Mouse (Mus musculus): ENCODE data around the gene Rpf1. TPM values are rescaled to one million over a fixed set of nuclear protein-coding genes. Genes with fewer than 3 reads are reported as not detected.
A peak's percentile ranks its signal among the peaks of the same experiment; 100 is the strongest.

Rpf1 gene
- 36.3 and 42.2 TPM in 2 replicates for total RNA-seq (2021)
- long read RNA-seq, transcript Rpf1-201 (9 exons, 1,661 nt) = major isoform, 27 of 33 reads
- long read RNA-seq, partial matches to known transcripts = 0 of 33 reads
- long read RNA-seq, other reads (novel, unspliced or antisense) = 3 of 33 reads

DNA sequence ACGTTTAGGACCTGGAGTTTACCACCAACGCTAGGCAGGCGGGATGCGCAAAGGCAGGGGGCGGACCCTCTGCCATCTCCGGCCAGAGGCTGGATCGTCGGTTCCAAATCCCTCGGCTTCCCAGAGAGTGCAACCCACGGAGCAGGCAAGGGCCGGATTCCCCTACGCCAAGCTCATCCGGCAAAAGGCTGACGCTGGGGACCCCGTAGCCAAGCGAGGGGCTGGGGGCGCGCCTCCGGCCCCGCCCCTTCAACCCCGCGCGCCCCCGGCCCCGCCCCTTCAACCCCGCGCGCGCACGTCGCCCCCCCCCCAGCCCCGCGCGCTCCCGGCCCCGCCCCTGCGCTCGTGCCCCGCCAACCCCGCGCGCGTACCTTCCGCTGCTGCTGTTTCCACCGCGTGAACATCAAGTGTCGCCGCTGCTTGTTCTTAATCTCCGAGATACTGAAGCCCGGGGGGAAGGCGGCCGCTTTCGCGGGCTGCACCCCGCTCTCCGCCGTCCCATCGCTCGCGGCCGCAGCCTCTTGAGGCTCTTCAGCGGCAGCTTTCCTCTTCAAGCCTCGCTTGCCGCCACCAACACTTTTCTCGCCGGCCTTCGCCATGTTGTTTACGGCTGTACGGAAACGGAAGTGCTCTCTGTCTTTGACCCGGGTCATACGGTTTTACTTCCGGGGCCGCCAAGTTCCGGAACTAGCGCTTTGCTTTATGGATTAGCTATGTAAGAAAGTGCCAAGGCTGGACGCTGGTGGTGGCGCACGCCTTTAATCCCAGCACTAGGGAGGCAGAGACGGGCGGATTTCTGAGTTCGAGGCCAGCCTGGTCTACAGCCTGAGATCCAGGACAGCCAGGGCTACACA, at the start of gene Rpf1:
Gene Rpf1, minus strand, starts transcription at position 632 of the 854 bp plus-strand sequence.
- DNase-seq = peak; percentile 87

DNA sequence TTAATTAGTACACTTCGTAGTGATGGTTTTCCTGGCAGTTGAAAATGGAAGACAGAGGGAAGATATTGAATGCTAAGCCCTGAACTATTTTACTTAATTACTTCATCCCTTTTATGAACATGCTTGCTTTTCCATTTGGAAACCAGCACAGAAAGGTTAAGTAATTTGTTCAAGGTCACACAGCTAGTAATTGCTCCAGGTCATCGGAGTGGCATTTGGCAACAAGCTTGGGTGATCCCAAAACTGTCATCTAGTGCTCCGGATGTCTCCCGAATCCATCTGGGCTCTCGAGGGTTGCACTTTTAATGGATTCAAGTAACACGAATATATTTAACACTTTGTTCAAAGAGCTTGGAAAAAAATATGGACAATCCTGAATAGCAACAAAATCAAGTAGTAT, 49.7 kb upstream of the Rpf1 start:
- DNase-seq = no peak

DNA sequence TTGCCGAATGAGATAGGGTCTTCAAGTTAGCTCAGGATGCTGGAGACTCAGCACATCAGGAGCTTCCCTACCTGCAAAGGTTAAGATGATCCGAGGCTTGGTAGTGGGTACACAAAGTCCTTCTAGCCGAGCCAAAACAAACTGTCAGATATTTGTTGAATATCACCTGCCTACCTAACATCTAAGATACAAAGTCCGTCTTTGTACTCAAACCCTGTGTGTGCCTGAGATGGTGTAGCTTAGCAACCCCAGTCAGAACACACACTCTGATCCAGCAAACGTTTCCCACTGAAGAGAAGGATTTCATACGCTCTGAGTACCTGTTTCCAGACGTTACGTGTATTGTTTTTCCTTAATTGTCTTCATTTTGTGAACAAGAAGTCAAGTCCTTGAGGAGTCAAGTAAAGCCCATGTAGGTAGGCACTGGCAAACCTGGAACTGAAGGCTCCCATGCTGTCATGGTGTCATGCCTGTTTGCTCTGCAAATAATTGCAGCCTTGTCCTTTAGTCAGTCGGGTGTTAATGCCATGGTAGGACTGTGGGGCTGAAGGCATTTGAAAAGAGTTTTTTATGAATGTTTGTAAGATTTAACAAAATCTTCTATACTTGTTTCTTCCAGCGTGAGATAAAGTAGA, 49.0 kb upstream of the Rpf1 start, which contains the start of gene Uox:
Gene Uox, plus strand, starts transcription at position 279 of the 635 bp plus-strand sequence.
- no peak for DNase-seq

DNA sequence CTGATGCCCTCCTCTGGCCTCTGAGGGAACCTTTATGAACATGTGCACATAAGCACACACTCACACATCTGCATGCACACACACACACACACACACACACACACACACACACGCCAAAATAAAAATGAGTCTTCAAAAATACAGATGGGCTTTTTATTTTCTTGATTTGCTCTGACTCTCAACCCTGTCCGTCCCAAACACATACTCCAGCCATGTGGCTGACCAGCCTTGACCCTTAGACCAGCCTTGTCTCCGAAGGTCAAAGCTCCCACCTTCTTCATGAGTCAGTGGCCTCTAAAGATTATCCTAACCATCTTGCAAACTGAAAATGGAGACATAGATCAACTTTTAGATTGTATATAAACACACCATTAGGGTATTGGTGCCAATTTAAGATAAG, 48.4 kb upstream of the Rpf1 start:
- DNase-seq = no peak

DNA sequence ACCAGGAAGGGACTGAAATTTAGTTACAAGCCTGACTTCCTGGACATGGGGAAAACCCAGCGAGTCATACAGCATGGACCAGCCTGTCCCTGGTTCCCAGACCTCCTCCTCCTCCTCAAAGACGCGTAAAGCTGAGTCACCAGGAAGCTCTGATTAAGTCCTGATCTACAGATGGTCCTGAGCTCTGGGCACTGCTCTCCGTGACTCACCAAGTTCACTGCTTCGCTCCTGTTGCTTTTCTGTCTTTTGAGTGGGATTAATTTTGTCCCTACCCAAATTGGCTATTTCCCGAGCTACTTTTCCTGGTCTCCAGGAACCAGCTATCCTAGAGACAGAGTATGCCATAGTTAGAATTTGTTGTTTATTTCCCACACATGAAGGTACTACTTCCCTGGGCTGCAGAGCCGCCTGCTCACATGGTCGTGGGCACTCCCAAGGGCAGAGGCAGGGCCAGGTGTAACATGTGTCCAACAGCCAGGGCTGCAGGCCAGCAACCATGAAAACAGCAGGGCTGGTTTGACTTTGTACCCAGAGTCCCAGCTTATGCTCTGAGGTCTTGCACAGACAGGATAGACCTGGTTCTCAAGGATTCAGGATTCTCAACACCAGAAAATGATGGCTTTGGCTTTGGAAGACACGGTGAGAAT, 46.8 kb upstream of the Rpf1 start:
- peak; percentile 38 for DNase-seq

DNA sequence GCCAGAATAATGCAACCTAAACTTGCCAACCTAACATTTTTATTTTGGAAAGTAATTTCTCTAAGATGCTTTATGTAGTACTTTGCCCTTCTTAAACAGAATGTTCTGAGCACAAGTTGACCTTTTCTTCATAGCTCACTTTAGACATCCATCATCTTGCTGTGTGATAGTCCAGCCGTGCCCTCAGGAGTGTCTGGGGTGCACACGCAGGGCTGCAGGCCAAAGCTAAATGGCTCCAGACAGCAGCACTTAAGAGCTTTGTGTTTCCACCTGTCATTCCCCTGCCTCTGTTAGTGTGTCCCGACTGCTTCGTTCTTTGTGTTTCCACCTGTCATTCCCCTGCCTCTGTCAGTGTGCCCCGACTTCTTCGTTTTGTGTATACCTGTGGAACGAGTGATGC, 46.1 kb upstream of the Rpf1 start:
- DNase-seq = no peak

DNA sequence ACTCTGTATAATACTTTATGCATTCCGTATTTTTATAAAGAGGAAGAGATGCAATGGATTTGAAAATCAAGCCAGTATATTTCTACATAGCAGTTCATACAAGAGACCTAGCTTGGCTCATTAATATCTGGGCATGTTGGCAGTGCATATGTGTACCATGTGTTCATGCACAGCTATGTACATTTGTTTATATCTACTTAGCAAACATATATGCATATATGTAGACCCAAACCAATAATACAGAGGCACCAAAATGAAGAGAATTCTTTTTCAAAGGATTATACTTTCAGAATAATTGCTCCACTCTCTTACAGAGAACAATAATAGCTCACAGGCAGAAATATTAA, 43.8 kb upstream of the Rpf1 start:
- DNase-seq = no peak

DNA sequence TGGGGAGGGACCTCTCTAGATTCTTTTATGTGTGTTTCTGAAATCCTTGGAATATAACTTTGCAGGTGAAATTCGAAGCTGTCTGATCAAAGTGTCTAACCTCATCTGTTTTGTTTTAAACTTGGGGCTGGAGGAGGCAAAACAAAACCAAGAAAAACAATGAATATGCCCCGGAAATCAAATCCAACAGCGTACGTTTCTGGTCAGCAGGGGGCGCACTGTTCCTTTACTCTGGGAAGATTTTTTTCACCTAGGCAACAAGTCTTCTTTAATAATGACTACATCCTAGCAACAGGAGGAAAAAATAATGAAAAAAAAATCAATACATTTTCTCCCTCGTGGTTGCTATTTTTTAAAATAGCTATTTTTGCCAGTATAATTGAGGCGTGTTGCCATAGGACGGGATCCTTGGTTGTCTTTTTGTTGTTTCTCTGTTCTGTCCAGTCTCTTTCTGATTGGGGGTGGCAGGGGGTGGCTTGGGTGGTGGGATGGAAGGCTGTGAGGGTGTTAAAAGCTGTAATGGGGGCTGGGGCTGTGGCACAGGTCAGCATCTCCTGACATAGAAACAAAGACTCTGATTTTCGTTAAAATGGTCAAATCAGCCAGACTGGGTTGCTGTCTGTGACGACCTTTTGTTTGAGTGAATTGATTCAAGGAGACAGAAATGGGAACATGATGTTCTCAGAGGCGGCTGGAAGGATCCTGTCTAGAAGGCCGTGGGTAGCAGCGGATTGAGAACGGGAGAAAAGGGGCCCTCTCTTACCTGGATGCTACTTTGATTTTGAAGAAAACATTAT, 43.2 kb upstream of the Rpf1 start:
- DNase-seq = peak; percentile 83

DNA sequence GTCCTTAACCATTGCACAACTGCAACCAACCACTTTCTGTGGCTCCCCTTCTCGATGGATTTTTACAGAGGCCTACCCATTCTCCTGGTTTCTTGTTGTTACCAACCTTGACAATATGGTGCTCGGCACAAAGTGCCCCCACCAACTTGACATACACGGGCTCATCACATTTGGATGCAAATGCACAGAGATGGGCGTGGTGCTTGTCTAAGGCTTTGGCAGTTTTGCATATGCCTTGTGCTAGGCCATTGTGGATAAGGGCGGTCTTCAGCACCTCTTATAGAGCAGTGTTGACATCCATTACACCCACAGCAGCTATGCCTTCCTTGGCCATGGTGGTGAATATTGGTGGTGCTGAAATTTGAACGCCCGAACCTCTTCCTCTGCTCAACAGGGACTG, 41.7 kb upstream of the Rpf1 start:
- no peak for DNase-seq

DNA sequence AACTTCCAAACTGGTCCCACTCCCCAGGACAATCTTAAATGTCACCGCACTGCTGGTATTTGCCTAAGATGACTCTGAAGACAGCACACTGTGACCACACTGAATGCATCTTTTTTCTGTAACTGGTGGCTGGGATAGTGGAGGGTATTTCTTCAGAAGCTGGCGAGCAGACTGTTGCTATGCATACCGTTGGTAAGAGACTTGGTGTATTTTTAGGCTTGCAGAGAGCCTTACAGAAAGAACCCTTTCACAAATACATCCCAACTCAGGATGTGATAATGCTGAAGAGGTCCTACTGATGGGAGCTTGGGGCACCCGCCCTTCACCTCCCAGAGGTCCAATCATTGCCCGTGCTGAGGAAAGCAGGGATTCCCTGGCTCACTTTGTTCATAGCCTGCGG, 36.3 kb upstream of the Rpf1 start:
- DNase-seq = no peak

DNA sequence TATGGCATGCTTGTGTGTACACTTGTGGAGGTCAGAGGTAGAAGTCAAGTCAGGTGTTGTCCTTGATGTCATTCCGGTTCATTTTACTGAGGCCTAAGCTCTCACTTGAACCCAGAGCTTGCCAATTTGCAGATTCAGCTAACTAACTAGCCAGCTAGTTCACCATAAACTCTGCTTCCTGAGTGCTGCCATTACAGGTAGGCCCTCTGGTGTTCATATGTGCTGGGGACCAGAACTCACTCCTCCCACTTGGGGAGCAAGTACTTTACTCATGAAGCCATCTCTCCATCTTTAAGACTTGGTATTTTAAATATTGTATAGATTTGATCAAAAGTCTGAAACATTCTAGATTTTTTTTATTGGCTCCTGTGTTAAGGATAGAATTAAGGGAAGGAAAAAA, 35.3 kb upstream of the Rpf1 start:
- DNase-seq = no peak

DNA sequence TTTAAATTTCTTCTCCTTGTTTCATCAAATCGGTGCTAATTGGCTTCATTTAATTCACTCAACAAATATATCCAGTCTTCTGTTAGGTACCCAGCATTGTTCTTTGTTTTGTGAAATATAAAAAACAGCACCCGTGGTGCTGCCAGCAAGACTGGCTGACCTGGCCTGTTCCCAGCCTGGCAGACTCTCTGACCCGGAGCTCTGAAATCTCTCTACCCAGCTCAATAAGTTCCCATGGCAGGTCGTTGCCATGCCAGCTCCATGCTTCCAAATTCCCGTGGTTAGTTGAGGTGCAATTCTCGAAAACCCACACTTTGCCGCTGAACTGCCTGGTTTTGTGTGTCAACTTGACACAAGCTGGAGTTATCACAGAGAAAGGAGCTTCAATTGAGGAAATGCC, 33.6 kb upstream of the Rpf1 start:
- DNase-seq = no peak

DNA sequence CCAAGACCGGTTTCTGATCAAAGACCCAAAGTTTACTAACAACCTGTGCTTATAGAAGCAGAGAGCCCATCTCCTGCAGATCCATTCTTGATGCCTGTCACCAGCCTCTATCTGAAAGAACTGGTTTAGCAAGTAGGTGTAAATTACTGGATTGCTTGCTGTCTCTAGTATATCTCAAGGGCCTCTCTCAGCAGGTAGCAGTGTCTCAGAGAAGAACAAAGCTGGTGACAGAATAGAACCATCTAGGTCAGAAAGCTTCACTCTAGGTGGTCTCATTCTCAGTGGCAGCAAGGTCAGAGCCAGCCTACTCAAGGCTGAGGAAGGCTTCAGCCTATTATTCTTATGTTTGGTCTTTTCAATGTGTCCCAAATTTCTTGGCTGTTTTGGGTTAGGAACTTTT, 22.4 kb upstream of the Rpf1 start:
- no peak for DNase-seq

DNA sequence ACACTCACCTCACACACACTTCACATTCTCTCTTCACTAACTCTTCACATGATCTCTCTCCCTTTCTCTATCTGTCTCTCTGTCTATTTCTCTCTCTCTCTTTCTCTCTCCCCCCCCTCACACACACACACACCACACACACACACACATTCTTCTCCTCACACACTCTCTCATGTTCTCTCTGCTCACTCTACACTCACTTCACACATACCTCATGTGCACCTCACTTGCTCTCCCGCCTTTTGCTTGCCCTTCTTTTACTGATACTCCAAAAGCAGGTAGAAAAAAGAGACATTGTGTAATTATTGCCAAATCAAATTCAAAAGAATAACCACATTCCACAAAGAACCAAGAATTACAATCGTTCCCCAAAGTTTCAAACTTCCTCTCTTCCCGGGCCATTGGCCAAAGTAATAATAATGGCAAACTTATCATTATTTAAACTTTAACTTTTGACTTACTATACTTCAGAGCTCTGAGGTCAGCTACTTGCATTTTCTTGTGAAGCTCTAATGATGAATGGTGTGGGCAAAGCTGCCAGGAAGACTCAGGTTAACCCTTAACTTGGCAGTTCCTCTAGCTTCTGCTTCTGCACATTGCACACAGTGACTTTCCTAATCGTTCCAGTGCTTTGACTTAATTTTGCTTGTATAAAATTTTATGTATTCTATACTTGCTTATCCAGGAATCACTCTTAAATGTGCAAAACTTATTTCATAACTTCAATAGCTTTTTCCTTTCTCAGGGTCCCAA, 19.5 kb upstream of the Rpf1 start:
- DNase-seq = no peak

DNA sequence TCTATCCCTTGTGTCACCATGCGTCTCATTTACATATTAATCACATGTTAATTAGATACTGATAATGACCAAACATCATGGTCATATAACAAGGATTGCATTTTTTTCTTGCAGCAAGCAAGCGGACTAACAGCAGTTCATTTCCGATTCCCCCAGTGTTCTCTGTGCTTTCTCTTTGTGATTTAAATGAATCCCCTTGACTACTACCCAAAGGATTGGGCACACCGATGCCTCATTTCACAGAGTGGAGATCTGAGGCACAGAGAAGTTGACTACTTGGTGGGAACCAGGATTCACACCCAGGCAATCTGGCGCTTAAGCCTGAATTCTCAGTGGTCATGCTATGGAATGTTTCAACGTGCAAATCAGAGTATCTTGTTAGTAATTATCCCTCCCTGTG, 13.8 kb upstream of the Rpf1 start:
- no peak for DNase-seq

DNA sequence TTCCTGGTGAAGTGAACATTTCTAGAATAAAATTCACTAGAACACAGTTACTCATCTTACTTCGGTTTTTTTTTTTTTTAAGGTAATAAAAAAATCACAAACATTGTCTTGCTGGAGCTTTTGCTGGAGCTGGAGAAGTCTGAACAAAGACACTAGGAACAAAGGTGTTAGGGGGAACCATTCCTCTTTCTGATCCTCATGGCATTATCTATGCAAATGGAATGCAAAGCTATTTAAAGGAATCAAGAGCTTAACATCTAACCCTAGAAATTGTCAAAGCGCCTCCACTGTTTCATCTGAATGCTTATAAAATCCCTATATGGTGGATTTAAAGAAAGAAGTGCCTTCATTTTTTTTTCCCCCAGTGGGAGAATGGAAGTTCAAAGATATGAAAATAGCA, 7.1 kb upstream of the Rpf1 start:
- DNase-seq = no peak

DNA sequence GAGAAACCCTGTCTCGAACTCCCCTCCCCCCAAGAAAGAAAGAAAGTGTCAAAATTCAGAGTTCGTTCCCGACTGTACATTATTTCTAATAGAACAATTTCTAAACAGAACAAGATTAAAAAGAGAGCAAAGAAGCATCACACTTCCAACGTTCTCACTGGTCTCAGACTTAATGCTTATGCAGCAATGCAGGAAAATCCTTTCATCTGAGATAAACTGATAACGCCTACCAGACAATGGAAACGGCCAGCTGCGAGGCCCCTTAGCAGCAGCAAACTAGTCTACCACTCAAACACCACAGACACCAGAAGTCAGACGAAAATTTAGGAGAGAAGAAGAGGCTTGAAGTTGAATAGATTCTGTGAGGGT, 407 bp upstream of the Rpf1 start:
- DNase-seq = no peak

DNA sequence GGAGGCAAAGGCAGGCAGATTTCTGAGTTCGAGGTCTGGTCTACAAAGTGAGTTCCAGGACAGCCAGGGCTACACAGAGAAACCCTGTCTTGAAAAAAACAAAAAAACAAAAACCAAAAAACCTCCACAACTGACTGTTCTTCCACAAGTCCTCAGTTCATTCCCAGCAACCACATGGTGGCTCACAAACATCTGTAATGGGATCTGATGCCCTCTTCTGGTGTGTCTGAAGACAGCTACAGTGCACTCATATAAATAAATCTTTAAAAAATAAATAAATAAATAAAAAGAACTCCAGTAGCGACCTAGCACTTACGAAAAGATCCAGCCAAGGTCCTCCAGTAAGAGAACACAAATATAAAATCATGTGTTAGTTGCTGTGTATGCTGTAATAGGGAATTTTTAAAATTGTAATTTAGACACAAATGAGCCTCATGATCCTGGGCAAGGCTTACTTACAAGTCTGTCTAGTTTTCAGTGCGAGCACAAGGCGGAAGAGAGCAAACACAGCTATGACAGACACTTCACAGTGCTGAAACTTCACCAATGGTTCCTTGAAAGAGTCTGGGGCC, 917 bp downstream of the Rpf1 start:
- no peak for DNase-seq

DNA sequence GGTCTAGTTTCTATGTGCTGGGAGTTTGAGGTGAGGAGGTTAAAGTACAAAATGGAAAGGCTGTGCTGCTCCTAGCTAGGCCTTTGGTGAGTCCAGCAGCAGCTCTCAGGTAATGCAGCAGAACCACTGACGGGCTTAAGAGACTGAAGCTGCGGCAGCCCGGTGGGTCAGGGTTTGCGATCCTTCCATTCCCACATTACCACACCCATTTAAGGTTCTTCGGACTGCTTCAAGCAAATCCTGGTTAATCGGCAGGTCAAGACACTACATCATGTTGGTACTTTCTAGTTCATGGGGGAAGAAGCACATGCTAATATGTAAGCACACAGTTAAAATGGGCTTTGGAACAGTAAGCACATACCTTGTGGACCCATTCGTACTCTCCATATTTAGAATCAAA, 14.5 kb downstream of the Rpf1 start:
- no peak for DNase-seq

DNA sequence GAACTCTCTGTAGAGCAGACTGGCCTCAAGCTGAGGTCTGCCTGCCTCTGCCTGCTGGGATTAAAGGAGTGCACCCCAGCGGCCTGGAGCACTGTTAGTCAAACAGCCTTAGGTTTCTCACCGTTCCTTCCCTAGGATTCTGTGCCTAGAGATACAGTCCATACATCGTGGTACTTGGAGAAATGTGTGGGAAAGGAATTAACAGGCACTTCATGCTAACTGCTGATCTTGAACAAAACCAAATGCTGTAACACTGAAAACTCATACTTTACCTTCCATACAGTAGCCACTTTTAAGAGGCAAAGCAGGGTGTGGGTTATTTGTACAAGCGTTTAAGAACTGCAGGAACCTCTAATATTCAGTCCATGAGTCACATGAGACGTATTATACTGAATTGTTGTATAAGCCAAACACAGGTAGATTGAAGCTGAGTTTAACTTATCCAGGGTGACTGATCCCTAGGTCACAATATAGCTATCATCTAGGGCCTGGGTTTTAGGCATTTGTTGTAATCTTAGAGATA, 19.6 kb downstream of the Rpf1 start:
- no peak for DNase-seq

DNA sequence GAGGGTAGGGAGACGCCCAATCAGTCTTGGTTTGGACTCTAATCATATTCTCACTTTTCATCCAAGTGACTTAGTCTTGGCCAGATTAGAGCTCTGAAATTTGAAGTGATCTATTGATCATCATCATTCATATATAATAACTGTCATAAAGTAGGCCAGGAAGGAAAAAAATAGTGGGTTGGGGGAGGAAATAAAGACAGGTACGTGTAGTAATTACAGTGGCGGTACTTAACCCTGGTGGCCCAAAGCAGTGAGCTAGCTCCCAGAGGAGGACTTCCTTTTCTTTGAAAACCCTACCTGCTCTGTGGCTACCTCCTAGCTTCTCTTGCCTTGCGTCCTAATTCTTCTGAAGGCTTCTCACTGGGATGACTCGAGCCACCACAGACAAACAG, 20.4 kb downstream of the Rpf1 start:
- DNase-seq = no peak
